Mouse (Mus musculus): ENCODE measurements at regions not wholly inside any gene's neighbourhood (a gene's known extent, or its start where the extent isn't known, plus 50 kb on each side); places are given as distances from the start of the nearest gene placed in this dataset.

GRCm38 (mm10) chr11:57396429-57396828 is 122.0 kb downstream of the Fam114a2 start:
- Histone ChIP-seq H3K27me3 (no peaks in the 10 kb centered on the region), H3K4me3 (replicated peaks) (no peak overlapping the region), H3K27ac (no peak overlapping the region), H3K4me1 (replicated peaks) (no peaks in the 10 kb centered on the region), H3K36me3 (no peaks in the 10 kb centered on the region), H3K4me2 (no peak overlapping the region), H3K9me3 (replicated peaks) (no peaks in the 10 kb centered on the region), H3K9ac (no peak overlapping the region)
- 55% methylated on average over 3 of the region's 3 CpGs for WGBS (ENCODE audit: insufficient replicate concordance)
- ATAC-seq (ENCODE audit: low read depth) (no peak), DNase-seq (no peak)

- H3K27me3 ChIP-seq, result no peaks in the 10 kb centered on the region
- no peak overlapping the region for H3K27ac ChIP-seq
- no peaks in the 10 kb centered on the region for H3K36me3 ChIP-seq
- no peak for DNase-seq
- H3K4me2 ChIP-seq, result no peak overlapping the region
- no peaks in the 10 kb centered on the region for H3K9me3 ChIP-seq (replicated peaks)
- ATAC-seq (ENCODE audit: low read depth), result no peak
- H3K9ac ChIP-seq, result no peak overlapping the region
- no peak overlapping the region for H3K4me3 ChIP-seq (replicated peaks)
- no peaks in the 10 kb centered on the region for H3K4me1 ChIP-seq (replicated peaks)
- 34% methylated on average over 4 of the region's 4 CpGs for WGBS (ENCODE audit: insufficient replicate concordance)
Observed at GRCm38 (mm10) chr11:57390826-57391225, 127.6 kb downstream of the Fam114a2 start.
